Mouse (Mus musculus) B cell, adult 62 days (primary cell): ENCODE results near the gene Ralgps2. TPM values are rescaled to one million over a fixed set of nuclear protein-coding genes. Genes with fewer than 3 reads are reported as not detected.

Experiments
- total RNA-seq: library from RNA; stranded (reverse); gene quantifications from 4 replicates; pipeline ENCODE4 v1.2.4, GENCODE M21; 2023

The Ralgps2 gene
- 952 to 1,069 TPM (median 976 TPM) in 4 replicates for total RNA-seq

DNA sequence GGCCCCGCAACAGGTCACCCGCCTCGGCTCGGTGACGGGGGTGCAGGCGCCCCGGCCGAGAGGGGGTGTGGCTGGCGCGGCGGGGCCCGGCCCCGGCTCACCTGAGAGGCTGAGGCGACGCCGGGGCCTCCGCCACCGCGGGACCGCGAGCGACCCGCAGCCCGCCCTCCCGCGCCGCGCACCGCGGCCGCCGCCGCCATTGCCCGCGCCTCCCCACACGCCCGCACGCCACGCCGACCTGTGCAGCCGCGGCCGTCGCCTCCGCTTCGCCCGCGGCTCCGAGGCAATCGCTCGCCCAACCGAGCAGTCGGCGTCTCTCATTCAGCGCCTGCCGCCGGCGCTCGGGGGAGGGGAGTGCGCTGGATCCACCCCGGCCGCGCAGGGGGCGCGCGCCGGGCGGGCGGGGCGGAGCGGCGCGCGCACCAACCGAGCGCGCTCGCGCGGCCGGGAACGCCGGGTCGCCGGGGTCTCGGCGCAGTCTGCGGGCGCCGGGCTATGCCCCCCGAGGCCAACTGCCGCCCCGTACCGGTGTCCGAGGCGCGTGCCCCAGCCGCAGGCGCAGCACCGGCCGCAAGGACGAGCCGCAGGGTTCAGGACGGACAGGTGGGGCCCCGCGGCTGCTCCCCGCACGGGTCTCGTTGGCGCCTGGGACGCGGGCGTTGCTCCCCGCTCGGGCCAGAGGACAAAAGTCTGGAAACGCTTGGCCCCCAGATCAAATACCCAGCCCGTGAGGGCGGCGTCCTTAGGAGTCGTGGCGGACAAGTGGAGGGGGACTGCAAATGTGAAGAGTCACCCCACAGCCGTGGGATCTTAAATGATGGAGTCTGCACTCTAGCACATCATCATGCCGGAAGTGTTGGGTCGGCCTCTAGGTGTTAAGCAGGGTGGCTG is at the start of gene Ralgps2:
Ralgps2 (minus strand) TSS at position 376 of the 891 bp plus-strand sequence.

DNA sequence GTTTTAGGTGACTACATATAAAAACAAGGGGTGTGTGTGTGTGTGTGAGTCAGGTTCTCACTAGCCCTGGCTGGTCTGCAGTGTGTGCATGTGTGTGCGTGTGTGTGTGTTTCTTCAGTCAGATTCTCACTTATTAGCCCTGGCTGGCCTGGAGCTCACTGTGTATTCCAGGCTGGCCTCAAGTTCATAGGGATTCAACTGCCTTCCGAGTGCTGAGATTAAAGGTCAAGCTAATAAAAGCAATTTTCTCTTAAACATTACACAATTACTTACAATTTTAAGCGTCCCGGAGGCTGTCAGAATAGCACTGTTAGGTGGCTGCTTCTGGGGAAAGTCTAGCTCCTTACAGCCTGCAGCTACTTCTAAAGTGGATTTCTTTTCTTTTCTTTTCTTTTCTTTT is 101.2 kb downstream of the Ralgps2 start, which contains the start of gene Angptl1:
Angptl1 (plus strand) TSS at position 386 of the 400 bp plus-strand sequence.

Other genes starting within 250 kb of the Ralgps2 start
- gene Fam20b, start 220.5 kb downstream of the Ralgps2 start, total RNA-seq = 22.2 to 23.4 TPM (median 22.7 TPM) in 4 replicates
- gene Angptl1, start 101.1 kb downstream of the Ralgps2 start, total RNA-seq = not detected in 4 replicates
- not detected in 4 replicates for gene Tex35, start 169.1 kb upstream of the Ralgps2 start, total RNA-seq